Mouse (Mus musculus) gastrocnemius, postnatal 10 days (tissue): ENCODE measurements at regions not wholly inside any gene's neighbourhood (a gene's known extent, or its start where the extent isn't known, plus 50 kb on each side); places are given as distances from the start of the nearest gene placed in this dataset.

Experiments used
- DNase-seq: peaks from one replicate; pipeline ENCODE4 v3.0.0; 2021; ENCODE audit warnings: mixed read lengths

- no peak for DNase-seq
These were observed 246.4 kb downstream of the Sox9 start for GRCm38 (mm10) chr11:113028235-113028919.

GRCm38 (mm10) chr11:113031405-113031804 is 249.4 kb downstream of the Sox9 start:
- DNase-seq, result no peak

- DNase-seq, result no peak
These were observed 250.6 kb downstream of the Sox9 start for GRCm38 (mm10) chr11:113032487-113033228.

- no peak for DNase-seq
These were observed 252.9 kb downstream of the Sox9 start for GRCm38 (mm10) chr11:113034911-113035310.

DNA sequence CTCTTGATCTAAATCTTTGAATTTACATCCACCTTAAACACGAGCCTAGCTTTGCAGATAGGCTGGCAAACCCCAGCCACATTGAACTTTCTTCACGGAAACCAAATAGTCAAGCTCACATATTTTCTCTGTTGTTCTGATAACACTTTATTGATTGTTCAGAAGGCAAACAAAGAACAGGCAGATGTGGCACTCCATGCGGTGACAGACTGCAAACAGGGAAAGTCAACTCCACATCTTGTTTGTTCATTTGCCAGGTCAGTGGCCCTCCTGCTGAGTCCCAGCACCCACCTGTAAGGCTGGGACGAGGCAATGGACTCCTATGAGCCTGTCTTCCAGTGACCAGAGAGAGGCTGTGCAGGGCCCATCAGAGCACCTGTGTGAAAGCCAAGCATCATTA is 255.7 kb downstream of the Sox9 start:
- no peak for DNase-seq

DNA sequence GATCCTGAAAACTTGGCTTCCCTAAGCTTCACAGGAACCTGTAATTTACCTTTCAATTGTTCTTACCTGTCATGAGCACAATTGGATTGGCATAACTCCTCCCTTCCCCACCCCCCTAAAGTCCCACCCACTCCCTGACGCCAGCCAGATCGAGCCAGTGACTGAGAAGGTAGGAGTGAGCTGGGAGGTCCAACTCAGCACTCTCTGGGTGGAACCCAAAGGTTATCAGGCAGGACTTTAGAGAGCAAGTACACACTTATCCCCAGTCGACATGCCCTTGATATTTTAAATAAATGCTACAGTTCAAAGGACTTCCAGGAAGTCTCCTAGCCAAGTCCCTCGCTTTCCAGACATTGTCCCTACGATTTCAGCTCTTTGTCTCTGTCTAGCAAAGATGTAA is 260.7 kb downstream of the Sox9 start:
- DNase-seq, result no peak

DNA sequence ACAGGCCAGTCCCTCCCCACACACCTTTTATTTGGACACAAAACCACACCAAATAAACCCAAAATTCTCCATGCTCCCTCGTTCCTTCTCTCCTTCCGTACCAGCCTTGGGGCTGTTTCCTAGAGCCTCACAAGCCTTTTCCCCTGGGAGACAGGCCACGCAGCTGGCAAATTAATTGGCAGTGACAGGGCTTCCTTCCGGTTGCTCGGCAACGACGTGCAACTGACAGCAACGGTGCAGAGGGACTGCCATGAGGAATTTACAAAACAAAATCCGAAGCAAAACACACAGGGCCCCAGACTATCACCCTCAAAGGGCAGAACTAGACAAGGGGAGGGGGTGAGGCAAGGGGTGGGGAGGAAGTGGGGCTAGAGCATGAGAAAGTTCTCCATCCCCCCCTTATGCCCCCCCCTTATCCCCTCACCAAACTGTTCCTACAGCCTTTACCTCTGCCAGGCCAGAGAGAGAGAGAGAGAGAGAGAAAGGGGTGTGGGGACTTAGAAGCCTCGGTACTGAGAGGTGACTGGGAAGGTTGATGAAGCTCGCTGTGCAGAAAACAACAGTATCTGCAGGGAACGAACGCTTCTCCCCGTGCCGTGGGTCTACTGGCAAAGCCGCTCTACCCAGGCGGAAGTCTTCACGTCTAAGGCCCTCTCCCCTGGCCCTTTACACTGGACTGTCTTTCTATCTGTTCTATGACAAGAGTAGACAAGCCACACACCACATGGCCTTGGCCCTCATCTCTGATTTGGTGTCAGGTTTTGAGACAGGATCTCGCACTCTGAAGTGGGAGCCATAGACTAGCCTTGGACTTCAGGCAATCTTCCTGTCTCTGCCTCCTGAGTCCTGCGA is 264.4 kb downstream of the Sox9 start:
- no peak for DNase-seq

DNA sequence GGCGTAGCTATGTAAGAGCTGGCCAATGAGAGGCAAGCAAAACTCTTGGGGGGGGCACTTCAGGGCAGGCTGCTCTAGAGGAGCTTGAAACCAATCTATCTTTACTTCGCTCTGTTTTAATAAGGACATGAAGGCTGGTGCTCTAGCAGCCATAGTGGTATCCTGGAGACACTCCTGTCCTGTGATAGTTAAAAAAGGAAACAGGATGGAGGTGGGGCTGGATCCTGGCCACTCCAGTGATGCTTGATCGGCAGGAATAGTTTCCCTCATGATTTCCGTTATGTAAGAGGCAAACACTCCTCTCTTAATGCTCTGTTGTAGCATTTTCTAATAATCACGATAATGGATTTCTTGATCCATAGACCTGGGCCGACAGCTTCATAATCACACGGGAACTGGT is 266.1 kb downstream of the Sox9 start:
- DNase-seq, result no peak

DNA sequence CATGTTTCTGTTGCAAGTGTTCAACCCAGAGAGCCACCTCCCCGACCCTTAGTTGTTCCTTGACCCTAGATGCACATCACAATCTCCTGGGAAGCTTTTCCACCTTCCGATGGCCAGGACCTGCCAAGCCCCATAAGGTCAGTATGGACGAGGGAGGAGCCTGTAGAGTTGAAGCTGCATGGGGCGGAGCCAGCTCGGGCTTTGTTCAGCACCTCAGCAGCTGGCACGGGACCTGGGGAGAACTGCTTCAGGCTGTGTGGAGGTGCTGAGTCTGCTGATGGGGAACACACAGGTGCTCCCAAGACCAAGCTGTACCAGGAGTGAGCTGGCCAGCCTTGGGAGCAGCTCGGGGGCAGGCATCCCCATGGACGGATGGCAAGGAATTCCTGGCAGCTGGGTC is 267.6 kb downstream of the Sox9 start:
- DNase-seq, result no peak

DNA sequence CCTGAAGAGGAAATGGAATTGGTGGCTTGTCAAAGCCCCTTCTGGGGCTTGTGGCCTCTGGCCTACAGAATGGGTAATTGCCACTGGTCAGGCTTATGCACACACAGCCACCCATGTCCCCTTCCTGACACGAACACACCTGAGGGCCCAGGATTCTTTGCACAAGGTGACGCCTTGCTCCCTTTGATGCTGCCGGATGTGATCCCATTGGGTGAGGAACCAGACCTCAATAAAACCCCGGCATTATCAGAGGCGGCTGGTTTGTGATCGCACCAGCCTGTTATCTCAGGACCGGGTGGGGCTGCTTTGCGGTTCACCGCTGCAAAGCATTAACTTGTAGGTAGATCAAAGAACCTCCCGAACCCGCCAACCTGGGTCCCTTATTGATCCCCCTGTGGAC is 270.5 kb downstream of the Sox9 start:
- no peak for DNase-seq

- DNase-seq, result peak; percentile 40
These were observed 274.1 kb downstream of the Sox9 start for GRCm38 (mm10) chr11:113056042-113056632.

- DNase-seq, result no peak
These were observed 274.8 kb downstream of the Sox9 start for GRCm38 (mm10) chr11:113056824-113057223.

- no peak for DNase-seq
These were observed 288.3 kb downstream of the Sox9 start for GRCm38 (mm10) chr11:113070365-113070764.

DNA sequence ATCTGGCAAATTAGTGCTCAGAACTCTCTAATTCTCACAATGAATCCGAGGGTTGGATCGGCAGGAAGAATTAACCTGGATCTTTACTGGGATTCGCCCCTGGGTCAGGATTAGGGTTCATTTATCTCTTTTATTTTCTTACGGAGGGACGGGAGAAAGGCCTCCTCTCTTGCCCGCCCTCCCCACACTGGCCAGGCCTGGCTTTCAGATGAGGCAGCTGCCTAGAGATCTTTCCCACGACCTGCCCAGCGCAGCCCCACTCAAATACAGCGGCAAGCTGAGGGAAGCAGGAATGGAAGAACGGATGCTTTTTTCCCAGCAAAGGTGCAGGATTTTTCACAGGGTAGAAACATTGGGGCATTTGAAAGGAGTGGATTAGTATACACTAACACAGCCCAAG is 289.9 kb downstream of the Sox9 start:
- no peak for DNase-seq

GRCm38 (mm10) chr11:113074328-113074727 is 292.3 kb downstream of the Sox9 start:
- DNase-seq, result no peak

DNA sequence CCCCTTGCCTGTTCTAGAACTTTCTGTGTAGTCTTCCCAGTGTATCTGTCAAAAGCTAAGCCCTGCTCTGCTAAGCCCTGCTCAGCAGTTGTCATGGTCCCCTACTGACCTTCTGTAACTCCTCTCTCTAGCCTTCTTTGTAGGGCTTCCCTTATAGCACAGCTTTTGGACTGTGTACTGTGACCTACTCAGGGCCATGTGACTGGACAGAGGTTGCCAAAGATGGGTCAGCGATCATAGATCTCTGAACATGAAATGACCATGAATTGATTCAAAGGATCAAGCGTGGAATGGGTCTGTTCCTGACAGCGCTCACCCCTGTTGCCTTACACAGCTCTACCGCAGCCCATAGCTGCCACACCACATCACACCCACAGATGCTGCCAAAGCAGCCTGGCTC is 294.3 kb downstream of the Sox9 start:
- no peak for DNase-seq

DNA sequence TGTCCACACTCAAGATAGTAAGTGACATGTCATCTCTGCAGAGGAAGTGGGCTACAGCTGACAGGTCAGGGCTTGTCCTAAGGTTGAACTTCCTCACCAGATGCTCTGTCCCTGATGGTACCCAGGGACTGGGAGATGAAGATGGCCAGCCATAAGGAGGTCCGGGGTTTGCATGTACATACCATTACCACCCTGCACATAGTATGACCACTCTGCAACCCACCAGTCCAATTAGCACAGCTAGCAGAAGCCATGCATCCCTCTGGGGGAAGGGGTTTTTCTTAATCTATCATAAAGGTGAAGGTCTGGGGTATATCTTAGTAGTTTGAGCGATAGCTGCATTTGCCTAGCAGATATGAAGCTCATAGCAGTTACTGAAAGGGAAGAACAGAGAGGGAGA is 298.3 kb downstream of the Sox9 start:
- DNase-seq, result no peak

- DNase-seq, result no peak
These were observed 302.4 kb downstream of the Sox9 start for GRCm38 (mm10) chr11:113084442-113084841.

DNA sequence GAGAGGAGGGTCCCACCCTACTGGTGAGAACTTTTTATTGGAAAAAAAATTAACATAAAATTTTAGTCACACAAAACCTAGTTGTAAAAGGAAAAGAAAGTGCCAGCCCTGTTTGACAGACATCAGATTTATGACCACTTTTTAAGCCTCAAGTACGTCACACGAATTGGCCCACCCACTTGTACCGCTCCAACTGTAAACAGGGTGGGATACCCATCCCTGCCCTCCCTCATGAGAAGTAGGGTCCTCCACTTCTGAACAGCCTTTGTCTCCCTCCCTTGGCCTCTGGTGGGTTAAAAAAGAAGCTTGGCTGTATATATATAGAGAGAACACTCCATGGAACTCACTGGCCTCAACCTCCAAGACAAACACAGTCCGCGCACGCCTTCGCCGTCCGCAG is 303.5 kb downstream of the Sox9 start:
- no peak for DNase-seq

GRCm38 (mm10) chr11:113087084-113087483 is 305.1 kb downstream of the Sox9 start:
- DNase-seq, result no peak

- no peak for DNase-seq
These were observed 307.8 kb downstream of the Sox9 start for GRCm38 (mm10) chr11:113089637-113090351.
